Mouse (Mus musculus) limb, embryonic 14.5 days (tissue): ENCODE measurements around the gene Tec. TPM values are rescaled to one million over a fixed set of nuclear protein-coding genes. Genes with fewer than 3 reads are reported as not detected.
A peak's percentile ranks its signal among the peaks of the same experiment; 100 is the strongest.
"Not testable (repeated sequence)": the region's sequence is repeated elsewhere in the genome, so short reads cannot be mapped to it uniquely, and the experiment has no call there.

Experiments used
- ATAC-seq: fragments of 200-750 bp; cut with Nextera tagmentation; 2 replicates; pipeline ENCODE4 v1.8.0; 2017; ENCODE audit warnings: low read depth, moderate number of reproducible peaks, moderate TSS enrichment; ENCODE audit not compliant: low FRiP score
- DNase-seq: peaks from one replicate; pipeline ENCODE4 v3.0.0-alpha.2; 2015; ENCODE audit warnings: low spot score
- H3K27ac ChIP-seq: fragments of 300-500 bp; sonication (generic); replicated peaks from 2 replicates; pipeline ENCODE4 v1.5.1; 2014; ENCODE audit warnings: low read depth, mild to moderate bottlenecking, low read length, moderate library complexity, mixed read lengths
- H3K27me3 ChIP-seq: fragments of 300-500 bp; sonication (generic); 2 replicates; pipeline ENCODE4 v1.6.1; 2014; ENCODE audit warnings: low read length, mixed read lengths; ENCODE audit not compliant: control insufficient read depth, insufficient read depth
- H3K36me3 ChIP-seq: fragments of 300-500 bp; sonication (generic); 2 replicates; pipeline ENCODE4 v1.6.1; 2014; ENCODE audit warnings: mild to moderate bottlenecking, low read length, moderate library complexity, mixed read lengths; ENCODE audit not compliant: control insufficient read depth, insufficient read depth
- H3K4me1 ChIP-seq: fragments of 300-500 bp; sonication (generic); 2 replicates; pipeline ENCODE4 v1.6.1; 2014; ENCODE audit warnings: antibody characterized with exemption, low read length, mixed read lengths; ENCODE audit not compliant: control insufficient read depth, insufficient read depth
- H3K4me2 ChIP-seq: fragments of 300-500 bp; sonication (generic); replicated peaks from 2 replicates; pipeline ENCODE4 v1.6.1; 2014; ENCODE audit warnings: low read depth, mild to moderate bottlenecking, low read length, moderate library complexity; ENCODE audit not compliant: severe bottlenecking
- H3K4me3 ChIP-seq: fragments of 300-500 bp; sonication (generic); replicated peaks from 2 replicates; pipeline ENCODE4 v1.5.1; 2014; ENCODE audit warnings: low read length
- H3K9ac ChIP-seq: fragments of 300-500 bp; sonication (generic); 2 replicates; pipeline ENCODE4 v1.6.1; 2014; ENCODE audit warnings: mild to moderate bottlenecking, low read depth, low read length, moderate library complexity; ENCODE audit not compliant: severe bottlenecking
- H3K9me3 ChIP-seq: fragments of 300-500 bp; sonication (generic); 2 replicates; pipeline ENCODE4 v1.6.1; 2016; ENCODE audit warnings: low read length; ENCODE audit not compliant: control insufficient read depth
- POLR2A ChIP-seq: fragments of 200-500 bp; IDR thresholded peaks from 2 replicates; pipeline ENCODE4 v1.8.0; 2012; ENCODE audit warnings: inconsistent platforms, mild to moderate bottlenecking, moderate library complexity, borderline replicate concordance; ENCODE audit not compliant: insufficient read depth, insufficient read length; ENCODE audit errors: extremely low read depth
- WGBS: fragments of 180-500 bp; shearing (Covaris S2); extraction: QIAGEN DNeasy Blood & Tissue Kit; methylation state at CpG from one replicate; pipeline ENCODE4 v1.1.7; 2014; 5-methylcytosine and 5-hydroxymethylcytosine counted together
- polyA plus RNA-seq, 2 experiments: library from polyadenylated mRNA; depleted of rRNA in 1 of 2; stranded (reverse) in 1 of 2; unstranded in 1 of 2; fragments of >200 nt; fragmentation: Nextera tagmentation in 1 of 2; extraction: Ambion mirVana in 1 of 2; gene quantifications; 2 replicates each; pipeline versions ENCODE4 v1.2.1 to v1.2.3; 2012 to 2014

Tec gene
- polyA plus RNA-seq, 2 experiments, result 5.9 to 7.9 TPM

GRCm38 (mm10) chr5:72820036-72820640 is 48.1 kb downstream of the Tec start:
- Histone ChIP-seq H3K9ac (no peak overlapping the region), H3K4me2 (no peak overlapping the region), H3K4me1 (peaks cover 7% of the 10 kb centered on the region; the same call in 1 of the 2 replicates), H3K27me3 (no peaks in the 10 kb centered on the region), H3K27ac (no peak overlapping the region), H3K4me3 (no peak overlapping the region), H3K36me3 (no peaks in the 10 kb centered on the region), H3K9me3 (no peaks in the 10 kb centered on the region)
- 85% methylated on average over 8 of the region's 8 CpGs for WGBS
- TF ChIP-seq POLR2A, result no peak
- no peak for DNase-seq
- ATAC-seq, result no peak

- H3K36me3 ChIP-seq, result no peaks in the 10 kb centered on the region
Observed at GRCm38 (mm10) chr5:72818513-72819180, 49.6 kb downstream of the Tec start.

GRCm38 (mm10) chr5:72817523-72818091 is 50.7 kb downstream of the Tec start:
- Histone ChIP-seq H3K27me3 (no peaks in the 10 kb centered on the region), H3K4me2 (0 out of 2 replicates have a peak overlapping the region, but pooled peaks have one; percentile 6), H3K9me3 (no peaks in the 10 kb centered on the region), H3K4me1 (peaks cover 7% of the 10 kb centered on the region; the same call in 1 of the 2 replicates), H3K36me3 (no peaks in the 10 kb centered on the region), H3K9ac (peak overlapping the region; percentile 21; the same call in 1 of the 2 replicates), H3K4me3 (no peak overlapping the region), H3K27ac (0 out of 2 replicates have a peak overlapping the region, but pooled peaks have one; percentile 28)
- peak; percentile 63 for ATAC-seq
- TF ChIP-seq POLR2A, result no peak
- DNase-seq, result peak; percentile 44
- WGBS, result 31% methylated on average over 10 of the region's 10 CpGs

More at GRCm38 (mm10) chr5:72818513-72819180, 49.6 kb downstream of the Tec start:
- H3K27me3 ChIP-seq, result no peaks in the 10 kb centered on the region
- 88% methylated on average over 5 of the region's 5 CpGs for WGBS
- H3K4me2 ChIP-seq, result no peak overlapping the region
- no peak for TF ChIP-seq POLR2A
- H3K9me3 ChIP-seq, result no peaks in the 10 kb centered on the region
- ATAC-seq (no peak), DNase-seq (no peak)
- H3K4me1 ChIP-seq, result peaks cover 7% of the 10 kb centered on the region; the same call in 1 of the 2 replicates
- H3K27ac ChIP-seq, result no peak overlapping the region
- H3K9ac ChIP-seq, result no peak overlapping the region
- H3K4me3 ChIP-seq, result no peak overlapping the region

GRCm38 (mm10) chr5:72816960-72817359 is 51.3 kb downstream of the Tec start:
- H3K9me3 ChIP-seq, H3K9ac ChIP-seq, H3K4me2 ChIP-seq, H3K27me3 ChIP-seq, H3K4me1 ChIP-seq, H3K36me3 ChIP-seq, H3K4me3 ChIP-seq, DNase-seq, ATAC-seq, H3K27ac ChIP-seq: not testable (repeated sequence)
- WGBS, result 57% methylated on average over 7 of the region's 7 CpGs

GRCm38 (mm10) chr5:72816491-72816890 is 51.8 kb downstream of the Tec start:
- H3K4me3 ChIP-seq, result no peak overlapping the region
- no peak for DNase-seq
- no peak overlapping the region for H3K9ac ChIP-seq
- WGBS, result 20% methylated on average over 2 of the region's 2 CpGs
- H3K4me1 ChIP-seq, result peaks cover 7% of the 10 kb centered on the region; the same call in 1 of the 2 replicates
- H3K4me2 ChIP-seq, result no peak overlapping the region
- no peaks in the 10 kb centered on the region for H3K36me3 ChIP-seq
- no peaks in the 10 kb centered on the region for H3K27me3 ChIP-seq
- no peak for TF ChIP-seq POLR2A
- H3K9me3 ChIP-seq, result no peaks in the 10 kb centered on the region
- no peak overlapping the region for H3K27ac ChIP-seq
- ATAC-seq, result no peak
